Mouse (Mus musculus): Measurements from ENCODE around the gene Olfr1042.
"Not testable (repeated sequence)": the region's sequence is repeated elsewhere in the genome, so short reads cannot be mapped to it uniquely, and the experiment has no call there.

DNA sequence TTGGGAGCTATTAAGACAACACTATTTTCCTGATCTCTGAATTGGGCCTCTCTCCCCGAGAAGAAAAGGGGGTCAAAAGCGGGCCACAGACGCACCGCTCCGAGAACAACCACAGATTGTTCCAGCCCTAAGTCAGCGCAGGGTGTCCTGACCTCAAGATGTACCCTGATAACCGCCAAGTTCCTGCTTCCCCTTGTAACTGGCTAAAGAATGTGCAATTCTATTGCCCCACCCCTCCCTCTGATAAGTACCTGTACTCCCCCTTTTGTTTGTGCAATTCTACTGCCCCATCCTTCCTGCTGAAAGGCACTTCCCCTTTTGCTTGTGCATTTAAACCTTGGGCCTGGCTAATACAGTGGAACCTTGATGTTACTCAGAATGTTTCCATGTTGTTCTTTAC is 13.8 kb upstream of the Olfr1042 start:
- TF ChIP-seq POLR2A (IDR thresholded peaks at IDR 0.05; ENCODE audit: borderline replicate concordance, control insufficient read depth, low read depth, low read length); CTCF (IDR thresholded peaks at IDR 0.05; ENCODE audit: control insufficient read depth, insufficient read depth, low read length): not testable (repeated sequence)
